Mouse (Mus musculus): Measurements from ENCODE around the gene Herc2. TPM values are rescaled to one million over a fixed set of nuclear protein-coding genes. Genes with fewer than 3 reads are reported as not detected.

The Herc2 gene
- polyA plus RNA-seq (2015; fragmentation: Nextera tagmentation; extraction: Ambion mirVana): 15.9 and 19.7 TPM in 2 replicates

GRCm38 (mm10) chr7:56049831-56050321, at the start of gene Herc2:
Herc2 (plus strand) TSS chr7:56050196.

GRCm38 (mm10) chr7:56019930-56020253, 30.1 kb upstream of the Herc2 start, which contains the start of gene Nipa1:
Nipa1 (minus strand) TSS chr7:56019954.

GRCm38 (mm10) chr7:56239543-56239942, 189.5 kb downstream of the Herc2 start, which contains the start of gene Oca2:
Oca2 (plus strand) TSS chr7:56239760.

Other genes starting within 250 kb of the Herc2 start
- gene Cyfip1, start 208.5 kb upstream of the Herc2 start, polyA plus RNA-seq (2015; fragmentation: Nextera tagmentation; extraction: Ambion mirVana): 74.6 and 78.1 TPM in 2 replicates
- 44.4 and 54.2 TPM in 2 replicates for gene Nipa2, start 87.7 kb upstream of the Herc2 start, polyA plus RNA-seq (2015; fragmentation: Nextera tagmentation; extraction: Ambion mirVana)
- 11.5 and 14.7 TPM in 2 replicates for gene Nipa1, start 30.2 kb upstream of the Herc2 start, polyA plus RNA-seq (2015; fragmentation: Nextera tagmentation; extraction: Ambion mirVana)
- gene Oca2, start 189.6 kb downstream of the Herc2 start, polyA plus RNA-seq (2015; fragmentation: Nextera tagmentation; extraction: Ambion mirVana): 0.08 and 0.17 TPM in 2 replicates